Mouse (Mus musculus): ENCODE results near the gene Hist1h2ad.
"Not testable (repeated sequence)": the region's sequence is repeated elsewhere in the genome, so short reads cannot be mapped to it uniquely, and the experiment has no call there.

The Hist1h2ad gene

DNA sequence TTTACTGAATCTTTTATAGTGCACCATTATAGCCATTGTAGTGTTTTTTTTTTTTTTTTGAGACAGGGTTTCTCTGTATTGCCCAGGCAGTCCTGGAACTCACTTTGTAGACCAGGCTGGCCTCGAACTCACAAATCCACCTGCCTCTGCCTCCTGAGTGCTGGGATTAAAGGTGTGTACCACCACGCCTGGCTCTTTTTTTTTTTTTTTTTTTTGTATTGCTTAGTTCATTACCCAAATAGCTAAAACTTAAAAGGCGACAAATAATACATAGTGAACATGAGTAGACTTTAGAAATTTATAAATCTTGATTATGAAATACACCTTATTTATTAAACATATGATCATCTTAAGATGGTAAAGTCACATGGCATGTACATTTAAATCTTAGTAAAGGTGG lies 32.7 kb upstream of the Hist1h2ad start:
- no peak for DNase-seq (ENCODE audit: low read depth, low spot score)

DNA sequence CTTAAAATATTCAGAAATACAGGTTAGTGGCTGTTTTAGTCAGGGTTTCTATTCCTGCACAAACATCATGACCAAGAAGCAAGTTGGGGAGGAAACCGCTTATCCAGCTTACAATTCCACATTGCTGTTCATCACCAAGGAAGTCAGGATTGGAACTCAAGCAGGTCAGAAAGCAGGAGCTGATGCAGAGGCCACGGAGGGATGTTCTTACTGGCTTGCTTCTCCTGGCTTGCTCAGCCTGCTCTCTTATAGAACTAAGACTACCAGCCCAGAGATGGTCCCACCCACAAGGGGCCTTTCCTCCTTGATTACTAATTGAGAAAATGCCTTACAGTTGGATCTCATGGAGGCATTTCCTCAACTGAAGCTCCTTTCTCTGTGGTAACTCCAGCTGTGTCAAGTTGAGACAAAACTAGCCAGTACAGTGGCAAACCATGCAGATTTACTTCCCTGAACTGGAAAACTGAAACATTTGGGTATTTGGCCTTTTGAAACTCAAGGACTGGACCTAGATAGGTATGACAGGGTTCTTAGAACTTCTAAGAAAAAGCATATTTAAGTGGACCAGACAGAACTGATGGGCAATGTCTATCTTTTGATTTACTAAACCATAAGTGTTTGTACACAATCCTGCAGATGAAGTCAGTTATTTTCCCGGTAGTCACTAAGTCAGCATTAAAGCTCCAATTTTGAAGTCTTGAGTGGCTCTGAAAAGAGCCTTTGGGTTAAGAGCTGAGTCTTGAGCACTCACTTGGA lies 31.8 kb upstream of the Hist1h2ad start:
- DNase-seq (ENCODE audit: low read depth, low spot score): peak; percentile 61

DNA sequence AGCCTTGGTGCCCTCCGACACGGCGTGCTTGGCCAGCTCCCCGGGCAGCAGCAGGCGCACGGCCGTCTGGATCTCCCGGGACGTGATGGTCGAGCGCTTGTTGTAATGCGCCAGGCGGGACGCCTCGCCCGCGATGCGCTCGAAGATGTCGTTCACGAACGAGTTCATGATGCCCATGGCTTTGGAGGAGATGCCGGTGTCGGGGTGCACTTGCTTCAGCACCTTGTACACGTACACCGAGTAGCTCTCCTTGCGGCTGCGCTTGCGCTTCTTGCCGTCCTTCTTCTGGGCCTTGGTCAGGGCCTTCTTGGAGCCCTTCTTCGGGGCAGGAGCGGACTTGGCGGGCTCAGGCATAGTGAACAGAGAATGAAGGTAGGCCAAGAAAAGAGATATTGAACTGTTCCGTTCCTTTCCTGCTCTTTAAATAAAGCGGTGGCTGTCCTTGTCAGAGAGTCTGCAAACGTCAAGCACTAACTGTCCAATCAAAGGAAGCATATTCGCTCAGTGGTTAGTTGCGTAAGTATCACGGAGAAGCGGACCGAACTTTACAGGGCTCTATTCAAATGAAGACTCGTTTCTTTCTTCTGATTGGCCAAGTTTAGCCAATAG lies 31.1 kb upstream of the Hist1h2ad start, which contains the start of gene Hist1h2bh:
Gene Hist1h2bh, minus strand, starts transcription at position 394 of the 609 bp plus-strand sequence.
- peak; percentile 99 for DNase-seq (ENCODE audit: low read depth, low spot score)

DNA sequence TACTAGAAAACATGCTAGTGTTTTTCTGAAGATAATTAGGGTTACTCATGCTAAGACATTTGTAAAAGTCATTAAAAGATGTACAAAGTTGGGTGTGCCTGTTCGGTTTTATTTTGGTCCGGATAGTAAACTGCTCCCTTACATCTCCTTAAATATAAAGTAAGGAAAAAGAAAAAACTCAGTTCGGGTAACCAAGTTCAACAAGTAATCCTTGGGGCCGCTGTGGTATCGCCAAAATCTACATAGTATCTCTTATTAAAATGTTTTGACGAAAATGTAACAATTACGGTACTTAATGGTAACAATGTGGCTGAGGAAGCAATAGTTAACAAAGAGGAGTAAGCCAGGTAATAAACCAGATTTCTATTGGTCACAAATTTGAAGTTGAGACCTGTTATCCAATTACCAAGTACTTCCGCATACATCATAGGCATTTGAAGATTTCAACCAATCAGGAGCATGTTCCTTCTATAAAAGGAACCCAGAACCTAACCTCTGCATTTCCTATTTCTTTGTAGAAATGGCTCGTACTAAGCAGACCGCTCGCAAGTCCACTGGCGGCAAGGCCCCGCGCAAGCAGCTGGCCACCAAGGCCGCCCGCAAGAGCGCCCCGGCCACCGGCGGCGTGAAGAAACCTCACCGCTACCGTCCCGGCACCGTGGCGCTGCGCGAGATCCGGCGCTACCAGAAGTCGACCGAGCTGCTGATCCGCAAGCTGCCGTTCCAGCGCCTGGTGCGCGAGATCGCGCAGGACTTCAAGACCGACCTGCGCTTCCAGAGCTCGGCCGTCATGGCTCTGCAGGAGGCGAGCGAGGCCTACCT lies 30.0 kb upstream of the Hist1h2ad start, which contains the start of gene Hist1h3f:
Gene Hist1h3f, plus strand, starts transcription at position 88 of the 822 bp plus-strand sequence.
- DNase-seq (ENCODE audit: low read depth, low spot score): peak; percentile 97

DNA sequence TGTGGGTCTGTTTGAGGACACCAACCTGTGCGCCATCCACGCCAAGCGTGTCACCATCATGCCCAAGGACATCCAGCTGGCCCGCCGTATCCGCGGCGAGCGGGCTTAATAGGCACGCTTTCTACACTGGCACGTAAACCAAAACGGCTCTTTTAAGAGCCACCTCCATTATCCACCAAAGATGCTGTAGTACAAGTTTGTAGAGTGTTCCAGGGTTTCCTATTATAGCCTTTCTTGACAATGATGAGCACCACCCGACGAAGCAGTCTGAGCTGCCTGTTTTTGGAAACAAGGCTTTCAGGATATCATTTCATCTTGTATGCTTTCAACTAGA lies 29.4 kb upstream of the Hist1h2ad start:
- DNase-seq (ENCODE audit: low read depth, low spot score): not testable (repeated sequence)

DNA sequence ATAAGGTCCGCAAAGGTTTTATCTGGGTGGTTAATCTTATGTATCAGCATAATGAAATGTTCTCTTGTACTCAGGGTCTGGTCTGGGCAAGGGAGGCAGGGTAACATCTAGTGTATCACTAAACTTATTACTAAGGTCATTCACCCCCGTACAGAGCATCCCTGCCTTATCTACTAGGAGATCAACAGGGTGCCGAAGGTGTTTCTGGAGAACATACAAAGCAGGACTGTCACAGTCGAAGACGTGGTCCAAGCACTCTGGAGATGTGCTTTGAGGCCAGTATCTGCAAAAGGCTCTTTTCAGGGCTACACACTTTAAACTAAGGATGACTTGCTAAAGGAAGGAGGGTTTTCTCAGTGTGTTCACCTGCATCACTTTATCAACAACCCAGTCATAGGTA lies 27.5 kb upstream of the Hist1h2ad start:
- DNase-seq (ENCODE audit: low read depth, low spot score): no peak

DNA sequence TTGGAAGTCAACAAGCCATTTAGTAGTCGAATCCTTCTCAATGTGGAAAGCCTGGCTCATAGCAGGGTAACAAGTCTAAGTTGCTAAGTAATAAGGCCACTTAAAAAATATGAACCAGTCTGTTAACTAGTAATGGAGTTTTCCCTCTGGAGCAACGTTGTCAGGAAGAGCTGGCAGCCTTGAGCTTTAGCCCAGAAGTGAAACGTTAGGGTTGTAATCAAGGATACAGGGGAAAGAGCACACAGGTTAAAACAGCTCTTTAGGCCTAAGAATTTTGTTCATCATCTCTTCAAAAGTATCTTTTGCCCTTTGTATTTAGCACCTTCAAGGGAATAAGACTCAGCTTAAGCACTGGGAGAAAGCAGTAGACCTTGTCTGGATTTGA lies 23.4 kb upstream of the Hist1h2ad start:
- peak; percentile 80 for DNase-seq (ENCODE audit: low read depth, low spot score)

DNA sequence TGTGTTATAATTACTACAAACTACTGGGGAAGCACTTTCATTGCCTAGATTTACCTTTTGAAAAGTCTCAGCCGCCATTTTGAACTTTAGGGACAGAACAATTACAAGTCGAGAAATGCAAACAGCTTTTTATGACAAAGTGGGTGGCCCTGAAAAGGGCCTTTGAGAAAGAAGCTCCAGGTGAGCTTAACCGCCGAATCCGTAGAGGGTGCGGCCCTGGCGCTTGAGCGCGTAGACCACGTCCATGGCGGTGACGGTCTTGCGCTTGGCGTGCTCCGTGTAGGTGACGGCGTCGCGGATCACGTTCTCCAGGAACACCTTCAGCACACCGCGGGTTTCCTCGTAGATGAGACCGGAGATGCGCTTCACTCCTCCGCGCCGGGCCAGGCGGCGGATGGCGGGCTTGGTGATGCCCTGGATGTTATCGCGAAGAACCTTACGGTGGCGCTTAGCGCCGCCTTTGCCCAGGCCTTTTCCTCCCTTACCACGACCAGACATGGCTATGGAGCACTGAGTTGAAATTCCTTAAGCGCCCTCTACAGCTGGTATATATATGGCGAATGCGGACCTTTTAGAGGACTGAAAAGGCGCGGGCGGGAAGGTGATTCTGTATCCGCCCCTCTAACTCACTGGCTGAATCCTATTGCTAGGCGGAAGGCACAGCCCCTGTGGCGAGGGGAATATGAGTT lies 22.9 kb upstream of the Hist1h2ad start, which contains the start of gene Hist1h4f:
Gene Hist1h4f, minus strand, starts transcription at position 503 of the 689 bp plus-strand sequence.
- peak; percentile 97 for DNase-seq (ENCODE audit: low read depth, low spot score)

DNA sequence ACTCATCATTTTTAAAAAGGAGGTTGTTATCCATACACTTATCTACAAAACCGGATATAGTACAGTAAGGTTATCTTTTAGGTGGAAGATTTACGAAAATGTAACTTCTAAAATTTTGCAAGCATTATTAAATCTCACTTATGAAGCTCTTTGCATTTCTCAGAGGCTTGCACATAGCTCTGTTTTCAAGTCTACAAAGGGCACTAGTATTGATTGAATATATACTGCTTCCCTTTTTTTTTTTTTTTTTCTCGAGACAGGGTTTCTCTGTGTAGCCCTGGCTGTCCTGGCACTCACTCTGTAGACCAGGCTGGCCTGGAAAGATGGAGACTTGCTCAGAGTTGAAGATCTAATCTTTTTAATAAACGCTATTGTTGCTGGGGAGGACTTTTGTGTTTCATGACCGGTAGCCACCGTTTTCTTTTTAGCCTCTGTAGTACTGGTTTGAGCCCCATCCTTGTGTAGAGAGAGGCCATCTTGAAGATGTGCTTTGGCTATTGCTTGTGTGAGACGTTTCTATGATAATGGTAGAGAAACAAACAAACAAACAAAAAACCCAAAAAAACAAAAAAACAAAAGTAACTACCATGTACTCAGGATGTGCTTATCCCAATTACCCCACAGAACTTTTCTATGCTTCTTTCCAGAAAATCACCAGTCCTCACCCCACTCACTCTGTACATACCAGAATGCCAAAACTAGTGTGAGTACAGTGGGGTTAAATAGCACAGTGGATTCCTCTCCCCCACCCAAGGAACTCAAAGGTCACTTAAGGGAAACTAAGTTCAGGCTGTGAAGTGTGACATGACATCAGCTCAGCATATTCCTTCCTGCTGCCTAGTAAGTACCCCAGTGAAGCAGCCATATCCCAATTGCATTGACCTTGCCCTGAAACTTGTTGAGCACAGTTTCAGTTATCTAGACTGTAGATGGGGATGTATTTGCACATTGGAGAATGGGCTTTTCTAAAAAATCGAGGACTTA lies 22.0 kb upstream of the Hist1h2ad start:
- DNase-seq (ENCODE audit: low read depth, low spot score): peak; percentile 53

DNA sequence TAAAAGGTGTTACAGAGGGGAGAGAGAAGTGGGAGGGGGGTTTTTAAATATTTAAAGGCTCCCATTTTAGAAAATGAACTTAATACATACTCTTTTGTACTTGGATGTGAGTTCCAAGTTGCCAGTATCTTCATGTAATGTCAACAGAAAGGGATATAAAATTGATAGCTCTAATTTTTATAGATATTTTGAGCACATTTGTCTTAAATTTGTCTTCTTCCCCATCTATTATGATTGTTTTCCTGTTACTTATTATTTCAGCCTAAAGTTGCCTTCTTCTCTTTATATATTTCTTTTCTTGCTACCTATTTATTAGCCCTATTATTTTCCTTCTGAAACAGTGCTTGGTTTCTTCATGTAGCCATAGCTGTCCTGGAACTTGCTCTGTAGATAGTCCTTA lies 21.2 kb upstream of the Hist1h2ad start, which contains the start of gene Hist1h1d:
Gene Hist1h1d, plus strand, starts transcription at position 301 of the 400 bp plus-strand sequence.
- no peak for DNase-seq (ENCODE audit: low read depth, low spot score)

DNA sequence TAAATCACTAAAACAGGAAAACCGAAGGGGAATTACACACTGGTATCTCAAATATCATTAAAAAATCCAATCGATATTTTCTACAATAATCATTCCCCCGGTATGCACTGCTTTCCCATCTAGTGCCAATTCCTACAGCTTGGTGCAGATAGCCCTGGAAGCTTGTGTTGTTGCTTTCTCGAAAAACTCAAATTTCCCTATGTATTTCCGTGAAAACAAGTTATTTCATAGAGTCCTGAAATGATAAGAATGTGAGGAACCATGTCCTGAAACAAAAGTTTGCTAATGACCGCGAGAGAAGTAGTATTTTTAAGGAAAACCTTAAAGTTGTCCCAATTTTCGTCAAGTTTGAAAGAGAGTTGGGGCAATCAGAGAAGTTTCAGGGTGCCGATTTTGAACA lies 19.8 kb upstream of the Hist1h2ad start:
- DNase-seq (ENCODE audit: low read depth, low spot score): no peak

DNA sequence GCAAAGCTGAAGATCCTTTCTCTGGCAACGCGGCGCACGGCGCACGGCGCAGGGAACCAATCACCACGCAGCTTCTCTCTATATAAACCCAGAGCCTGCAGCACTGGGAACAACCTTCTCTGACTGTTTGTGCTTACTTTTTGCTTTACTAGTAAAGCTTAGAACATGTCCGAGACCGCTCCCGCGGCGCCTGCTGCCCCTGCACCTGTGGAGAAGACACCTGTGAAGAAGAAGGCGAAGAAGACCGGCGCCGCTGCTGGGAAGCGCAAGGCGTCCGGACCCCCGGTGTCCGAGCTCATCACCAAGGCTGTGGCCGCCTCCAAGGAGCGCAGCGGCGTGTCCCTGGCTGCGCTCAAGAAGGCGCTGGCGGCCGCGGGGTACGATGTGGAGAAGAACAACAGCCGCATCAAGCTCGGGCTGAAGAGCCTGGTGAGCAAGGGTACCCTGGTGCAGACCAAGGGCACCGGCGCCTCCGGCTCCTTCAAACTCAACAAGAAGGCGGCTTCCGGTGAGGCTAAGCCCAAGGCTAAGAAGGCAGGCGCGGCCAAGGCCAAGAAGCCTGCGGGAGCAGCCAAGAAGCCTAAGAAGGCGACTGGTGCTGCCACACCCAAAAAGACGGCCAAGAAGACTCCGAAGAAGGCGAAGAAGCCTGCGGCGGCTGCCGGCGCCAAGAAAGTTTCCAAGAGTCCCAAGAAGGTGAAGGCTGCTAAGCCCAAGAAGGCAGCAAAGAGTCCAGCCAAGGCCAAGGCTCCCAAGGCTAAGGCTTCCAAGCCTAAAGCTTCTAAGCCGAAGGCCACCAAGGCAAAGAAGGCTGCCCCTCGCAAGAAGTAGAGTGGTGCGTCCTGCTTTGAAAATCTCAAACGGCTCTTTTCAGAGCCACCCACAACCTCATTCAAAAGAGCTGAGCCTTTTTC lies 19.0 kb upstream of the Hist1h2ad start:
- peak; percentile 94 for DNase-seq (ENCODE audit: low read depth, low spot score)

DNA sequence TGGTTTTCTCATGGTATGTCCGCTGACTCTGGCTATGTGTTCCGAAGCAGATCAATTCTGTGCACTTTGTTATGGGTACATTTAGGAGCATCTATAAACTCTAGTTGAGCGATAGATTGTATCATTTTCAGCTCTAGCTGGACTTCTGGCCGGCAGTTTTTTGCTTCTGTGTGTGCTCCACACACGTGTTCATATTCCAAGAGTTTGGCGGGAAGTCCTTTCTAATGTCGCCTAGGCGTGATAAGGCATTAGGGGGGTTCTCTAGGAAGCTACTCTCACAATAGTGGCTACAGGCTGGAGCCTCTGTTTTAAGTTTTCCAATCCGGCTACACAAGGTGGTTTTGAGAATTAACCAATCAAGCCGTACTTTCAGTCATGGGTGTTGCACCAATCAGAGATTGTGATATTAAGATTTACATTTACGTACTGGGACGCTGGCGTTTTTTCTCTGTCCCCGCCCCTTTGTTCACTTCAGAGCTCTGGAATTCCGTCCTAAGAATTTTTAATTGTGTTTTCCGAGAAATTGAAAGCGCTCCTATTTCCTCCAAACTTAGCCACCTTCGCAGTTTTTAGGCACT lies 18.3 kb upstream of the Hist1h2ad start:
- DNase-seq (ENCODE audit: low read depth, low spot score): peak; percentile 95

DNA sequence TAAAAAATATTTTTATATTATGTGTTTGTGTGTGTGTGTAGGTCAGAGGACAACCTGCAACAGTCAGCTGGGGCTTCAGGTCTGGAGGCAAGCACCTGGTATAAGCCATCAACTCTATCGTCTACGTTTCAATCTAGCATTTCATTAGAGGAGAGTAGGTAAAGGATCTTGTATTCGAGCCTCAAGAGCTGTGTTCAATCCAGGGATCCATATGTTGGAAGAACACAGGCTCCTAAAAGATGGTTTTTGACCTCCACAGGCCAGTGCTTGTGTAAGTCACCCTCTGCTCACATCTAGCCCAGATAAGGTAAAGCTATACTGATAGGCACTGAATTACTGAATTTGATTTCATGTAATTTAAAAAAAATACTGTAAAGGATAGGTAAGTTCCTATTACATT lies 17.3 kb upstream of the Hist1h2ad start:
- DNase-seq (ENCODE audit: low read depth, low spot score): no peak

DNA sequence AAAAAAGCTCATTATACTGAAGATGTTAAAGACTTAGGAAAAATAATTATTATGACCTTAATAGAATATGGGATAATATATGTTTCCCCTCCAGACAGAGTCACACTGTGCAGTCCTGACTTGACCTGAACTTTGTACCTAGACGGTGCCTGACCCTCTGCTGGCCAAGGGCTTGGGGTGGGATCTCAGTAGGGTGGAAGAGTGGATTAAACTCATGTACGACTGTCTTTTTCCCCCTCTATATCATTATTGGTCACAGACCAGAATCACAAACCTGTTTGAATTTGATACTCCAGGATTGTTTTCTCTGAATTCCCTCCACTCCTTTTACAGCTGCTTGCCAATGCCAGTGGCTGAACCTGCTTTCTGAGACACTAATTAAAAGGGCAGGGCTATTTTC lies 13.5 kb upstream of the Hist1h2ad start:
- DNase-seq (ENCODE audit: low read depth, low spot score): not testable (repeated sequence)

DNA sequence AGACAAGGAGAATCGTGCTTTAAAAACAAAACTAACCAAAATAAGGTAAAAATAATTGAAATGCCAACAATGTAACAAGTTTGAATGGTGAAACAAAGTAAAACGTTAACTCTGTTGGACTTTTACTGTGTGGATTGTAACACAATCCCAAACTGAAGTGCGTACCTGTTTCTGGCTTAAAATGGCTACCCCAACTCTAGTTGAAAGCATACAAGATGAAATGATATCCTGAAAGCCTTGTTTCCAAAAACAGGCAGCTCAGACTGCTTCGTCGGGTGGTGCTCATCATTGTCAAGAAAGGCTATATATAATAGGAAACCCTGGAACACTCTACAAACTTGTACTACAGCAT lies 12.7 kb upstream of the Hist1h2ad start:
- DNase-seq (ENCODE audit: low read depth, low spot score): not testable (repeated sequence)

DNA sequence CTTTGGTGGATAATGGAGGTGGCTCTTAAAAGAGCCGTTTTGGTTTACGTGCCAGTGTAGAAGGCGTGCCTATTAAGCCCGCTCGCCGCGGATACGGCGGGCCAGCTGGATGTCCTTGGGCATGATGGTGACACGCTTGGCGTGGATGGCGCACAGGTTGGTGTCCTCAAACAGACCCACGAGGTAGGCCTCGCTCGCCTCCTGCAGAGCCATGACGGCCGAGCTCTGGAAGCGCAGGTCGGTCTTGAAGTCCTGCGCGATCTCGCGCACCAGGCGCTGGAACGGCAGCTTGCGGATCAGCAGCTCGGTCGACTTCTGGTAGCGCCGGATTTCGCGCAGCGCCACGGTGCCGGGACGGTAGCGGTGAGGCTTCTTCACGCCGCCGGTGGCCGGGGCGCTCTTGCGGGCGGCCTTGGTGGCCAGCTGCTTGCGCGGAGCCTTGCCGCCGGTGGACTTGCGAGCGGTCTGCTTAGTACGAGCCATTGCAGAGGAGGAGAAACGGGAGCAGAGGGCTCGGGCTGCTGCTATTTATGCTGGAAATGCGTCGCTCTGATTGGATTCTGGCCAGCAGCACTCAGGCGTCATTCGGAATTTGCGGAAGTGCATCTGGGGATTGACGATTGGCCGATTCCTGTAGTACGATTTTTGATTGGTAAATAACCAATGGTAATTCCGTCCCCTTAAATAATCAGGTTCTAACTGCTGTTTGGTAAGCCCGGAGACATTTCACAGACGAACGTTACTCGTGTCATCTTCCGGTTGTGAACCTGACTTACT lies 12.1 kb upstream of the Hist1h2ad start, which contains the start of gene Hist1h3e:
Gene Hist1h3e, minus strand, starts transcription at position 487 of the 777 bp plus-strand sequence.
- peak; percentile 99 for DNase-seq (ENCODE audit: low read depth, low spot score)
